Mouse (Mus musculus) limb, embryonic 10.5 days (tissue): Measurements from ENCODE around the gene Eif5a. TPM values are rescaled to one million over a fixed set of nuclear protein-coding genes. Genes with fewer than 3 reads are reported as not detected.
A peak's percentile ranks its signal among the peaks of the same experiment; 100 is the strongest.

Source experiments
- DNase-seq: peaks from one replicate; pipeline ENCODE4 v3.0.0-alpha.2; 2017; ENCODE audit warnings: low spot score
- H3K27ac ChIP-seq: fragments of 300-500 bp; sonication (generic); 2 replicates; pipeline ENCODE4 v1.5.1; 2016; ENCODE audit warnings: mild to moderate bottlenecking
- H3K27me3 ChIP-seq: fragments of 300-500 bp; sonication (generic); 2 replicates; pipeline ENCODE4 v1.6.1; 2016; ENCODE audit warnings: low read depth, mild to moderate bottlenecking; ENCODE audit not compliant: poor library complexity, severe bottlenecking
- H3K36me3 ChIP-seq: fragments of 300-500 bp; sonication (generic); 2 replicates; pipeline ENCODE4 v1.6.1; 2016; ENCODE audit warnings: mild to moderate bottlenecking, moderate library complexity
- H3K4me1 ChIP-seq: fragments of 300-500 bp; sonication (generic); 2 replicates; pipeline ENCODE4 v1.6.1; 2016
- H3K4me3 ChIP-seq: fragments of 300-500 bp; sonication (generic); 2 replicates; pipeline ENCODE4 v1.5.1; 2016; ENCODE audit warnings: mild to moderate bottlenecking, moderate library complexity
- H3K9me3 ChIP-seq: fragments of 300-500 bp; sonication (generic); replicated peaks from 2 replicates; pipeline ENCODE4 v1.6.1; 2016; ENCODE audit warnings: mild to moderate bottlenecking
- WGBS: fragments of 180-500 bp; shearing (Covaris S2); methylation state at CpG from one replicate; pipeline ENCODE4 v1.1.7; 2016; 5-methylcytosine and 5-hydroxymethylcytosine counted together
- polyA plus RNA-seq: library from polyadenylated mRNA; unstranded; fragments of >200 nt; fragmentation: Nextera tagmentation; extraction: Ambion mirVana; gene quantifications from 2 replicates; pipeline ENCODE4 v1.2.1, GENCODE M21; 2016

The Eif5a gene
- polyA plus RNA-seq, 1 experiment from 2014 or later: 3,029 TPM

GRCm38 (mm10) chr11:69914917-69915430 lies 6.8 kb downstream of the Eif5a start:
- H3K4me1 ChIP-seq: peaks cover 57% of the 10 kb centered on the region
- H3K4me3 ChIP-seq: peak overlapping the region; percentile 81
- peaks cover 92% of the 10 kb centered on the region for H3K36me3 ChIP-seq
- no peaks in the 10 kb centered on the region for H3K9me3 ChIP-seq
- H3K27me3 ChIP-seq: no peaks in the 10 kb centered on the region
- 0 out of 2 replicates have a peak overlapping the region, but pooled peaks have one; percentile 92 for H3K27ac ChIP-seq
- WGBS: 42% methylated on average over 9 of the region's 9 CpGs
- DNase-seq: no peak

GRCm38 (mm10) chr11:69914372-69914764 lies 7.4 kb downstream of the Eif5a start:
- no peaks in the 10 kb centered on the region for H3K27me3 ChIP-seq
- whole genome bisulfite sequencing: 3% methylated on average over 17 of the region's 17 CpGs
- peak overlapping the region; percentile 92 for H3K27ac ChIP-seq
- no peak for DNase-seq
- peaks cover 52% of the 10 kb centered on the region for H3K4me1 ChIP-seq
- H3K4me3 ChIP-seq: peak overlapping the region; percentile 81
- H3K36me3 ChIP-seq: peaks cover 92% of the 10 kb centered on the region
- H3K9me3 ChIP-seq: no peaks in the 10 kb centered on the region

- peak within 1 kb of the TSS; percentile 81 for H3K4me3 ChIP-seq
- no peaks in the 10 kb centered on the region for H3K27me3 ChIP-seq
- 2% methylated on average over 61 of the region's 61 CpGs for WGBS
- peaks cover 46% of the 10 kb centered on the region for H3K4me1 ChIP-seq
- H3K36me3 ChIP-seq: peaks cover 92% of the 10 kb centered on the region
- H3K9me3 ChIP-seq: no peaks in the 10 kb centered on the region
- H3K27ac ChIP-seq: peak within 1 kb of the TSS; percentile 92
- peak; percentile 97 for DNase-seq
These were observed 8.0 kb downstream of the Eif5a start, which contains the start of gene Gps2 for GRCm38 (mm10) chr11:69913554-69914371. Gps2 (plus strand) TSS chr11:69913888.

GRCm38 (mm10) chr11:69912716-69913530 lies 8.8 kb downstream of the Eif5a start:
- peak overlapping the region; percentile 92 for H3K27ac ChIP-seq
- H3K9me3 ChIP-seq: no peaks in the 10 kb centered on the region
- H3K36me3 ChIP-seq: peaks cover 92% of the 10 kb centered on the region
- peak overlapping the region; percentile 81 for H3K4me3 ChIP-seq
- H3K4me1 ChIP-seq: peaks cover 42% of the 10 kb centered on the region
- no peak for DNase-seq
- H3K27me3 ChIP-seq: no peaks in the 10 kb centered on the region
- WGBS: 77% methylated on average over 15 of the region's 15 CpGs

- H3K36me3 ChIP-seq: peaks cover 92% of the 10 kb centered on the region
- H3K4me3 ChIP-seq: no peak overlapping the region
- no peak overlapping the region for H3K27ac ChIP-seq
- no peaks in the 10 kb centered on the region for H3K9me3 ChIP-seq
- 89% methylated on average over 6 of the region's 6 CpGs for WGBS
- DNase-seq: no peak
- H3K4me1 ChIP-seq: peaks cover 31% of the 10 kb centered on the region
- no peaks in the 10 kb centered on the region for H3K27me3 ChIP-seq
These were observed 10.1 kb downstream of the Eif5a start for GRCm38 (mm10) chr11:69911701-69912100.

- H3K27ac ChIP-seq: no peak overlapping the region
- H3K9me3 ChIP-seq: no peaks in the 10 kb centered on the region
- peaks cover 92% of the 10 kb centered on the region for H3K36me3 ChIP-seq
- peak overlapping the region; percentile 8; the same call in 1 of the 2 replicates for H3K4me3 ChIP-seq
- DNase-seq: no peak
- WGBS: 94% methylated on average over 17 of the region's 17 CpGs
- peaks cover 27% of the 10 kb centered on the region for H3K4me1 ChIP-seq
- H3K27me3 ChIP-seq: no peaks in the 10 kb centered on the region
These were observed 10.8 kb downstream of the Eif5a start for GRCm38 (mm10) chr11:69910781-69911560.

GRCm38 (mm10) chr11:69910177-69910576 lies 11.6 kb downstream of the Eif5a start:
- H3K9me3 ChIP-seq: no peaks in the 10 kb centered on the region
- no peaks in the 10 kb centered on the region for H3K27me3 ChIP-seq
- H3K36me3 ChIP-seq: peaks cover 92% of the 10 kb centered on the region
- no peak overlapping the region for H3K4me3 ChIP-seq
- DNase-seq: no peak
- peaks cover 19% of the 10 kb centered on the region for H3K4me1 ChIP-seq
- 91% methylated on average over 8 of the region's 8 CpGs for WGBS
- no peak overlapping the region for H3K27ac ChIP-seq

GRCm38 (mm10) chr11:69909174-69909573 lies 12.6 kb downstream of the Eif5a start:
- Histone ChIP-seq H3K9me3 (no peaks in the 10 kb centered on the region), H3K4me1 (peaks cover 9% of the 10 kb centered on the region), H3K27me3 (no peaks in the 10 kb centered on the region), H3K27ac (no peak overlapping the region), H3K4me3 (no peak overlapping the region), H3K36me3 (peaks cover 96% of the 10 kb centered on the region)
- DNase-seq: no peak
- 93% methylated on average over 5 of the region's 5 CpGs for WGBS

- H3K9me3 ChIP-seq: no peaks in the 10 kb centered on the region
- peaks cover 100% of the 10 kb centered on the region for H3K36me3 ChIP-seq
- no peak for DNase-seq
- H3K4me1 ChIP-seq: peaks cover 7% of the 10 kb centered on the region
- no peak overlapping the region for H3K4me3 ChIP-seq
- H3K27me3 ChIP-seq: no peaks in the 10 kb centered on the region
- H3K27ac ChIP-seq: no peak overlapping the region
- 94% methylated on average over 11 of the region's 11 CpGs for WGBS
These were observed 13.1 kb downstream of the Eif5a start for GRCm38 (mm10) chr11:69908645-69909044.

GRCm38 (mm10) chr11:69904311-69904710 lies 17.4 kb downstream of the Eif5a start:
- no peak for DNase-seq
- WGBS: over 99% methylated on average over 9 of the region's 9 CpGs
- no peak overlapping the region for H3K27ac ChIP-seq
- H3K4me3 ChIP-seq: no peak overlapping the region
- H3K9me3 ChIP-seq: no peaks in the 10 kb centered on the region
- peaks cover 34% of the 10 kb centered on the region for H3K4me1 ChIP-seq
- no peaks in the 10 kb centered on the region for H3K27me3 ChIP-seq
- H3K36me3 ChIP-seq: peaks cover 65% of the 10 kb centered on the region

- no peaks in the 10 kb centered on the region for H3K27me3 ChIP-seq
- peaks cover 45% of the 10 kb centered on the region for H3K4me1 ChIP-seq
- no peaks in the 10 kb centered on the region for H3K9me3 ChIP-seq
- H3K36me3 ChIP-seq: peaks cover 57% of the 10 kb centered on the region
- 94% methylated on average over 13 of the region's 13 CpGs for WGBS
- H3K4me3 ChIP-seq: peak overlapping the region; percentile 91
- peak overlapping the region; percentile 50; the same call in 1 of the 2 replicates for H3K27ac ChIP-seq
- DNase-seq: no peak
These were observed 18.8 kb downstream of the Eif5a start for GRCm38 (mm10) chr11:69902972-69903371.

GRCm38 (mm10) chr11:69901993-69902392 lies 19.8 kb downstream of the Eif5a start:
- Histone ChIP-seq H3K36me3 (peaks cover 56% of the 10 kb centered on the region), H3K27ac (peak overlapping the region; percentile 99), H3K9me3 (no peaks in the 10 kb centered on the region), H3K4me3 (peak overlapping the region; percentile 91), H3K4me1 (peaks cover 45% of the 10 kb centered on the region), H3K27me3 (no peaks in the 10 kb centered on the region)
- WGBS: under 1% methylated on average over 39 of the region's 39 CpGs
- no peak for DNase-seq
